Mouse (Mus musculus) heart, embryonic 14.5 days (tissue): ENCODE data around the gene Atg7. TPM values are rescaled to one million over a fixed set of nuclear protein-coding genes. Genes with fewer than 3 reads are reported as not detected.

Experiments used
- ATAC-seq: fragments of 200-750 bp; cut with Nextera tagmentation; 2 replicates; pipeline ENCODE4 v1.8.0; 2017; ENCODE audit warnings: low read depth, moderate TSS enrichment; ENCODE audit not compliant: insufficient number of reproducible peaks, insufficient read depth, low FRiP score
- H3K27ac ChIP-seq, 2 experiments: fragments of 200-500 bp in 1 of 2; fragments of 300-500 bp in 1 of 2; sonication (generic) in 1 of 2; replicated peaks in 1 of 2; 2 replicates each; pipeline ENCODE4 v1.5.1; 2012 to 2014; ENCODE audit warnings: low read depth in 2 of 2, low read length in 2 of 2, control low read depth in 1 of 2, mild to moderate bottlenecking in 1 of 2, mixed read lengths in 1 of 2; ENCODE audit not compliant: control insufficient read depth in 1 of 2, insufficient read depth in 1 of 2
- H3K27me3 ChIP-seq: fragments of 300-500 bp; sonication (generic); 2 replicates; pipeline ENCODE4 v1.6.1; 2014; ENCODE audit warnings: mild to moderate bottlenecking, low read length, control low read depth; ENCODE audit not compliant: control insufficient read depth, insufficient read depth
- H3K36me3 ChIP-seq: fragments of 300-500 bp; sonication (generic); 2 replicates; pipeline ENCODE4 v1.6.1; 2014; ENCODE audit warnings: mild to moderate bottlenecking, control low read depth, low read length, mixed read lengths; ENCODE audit not compliant: control insufficient read depth, insufficient read depth
- H3K4me1 ChIP-seq, 2 experiments: fragments of 200-500 bp in 1 of 2; fragments of 300-500 bp in 1 of 2; sonication (generic) in 1 of 2; 2 replicates each; pipeline ENCODE4 v1.6.1; 2012 to 2014; ENCODE audit warnings: low read length in 2 of 2, control low read depth in 1 of 2, mixed read lengths in 1 of 2; ENCODE audit not compliant: control insufficient read depth in 2 of 2, insufficient read depth in 2 of 2
- H3K4me2 ChIP-seq: fragments of 300-500 bp; sonication (generic); 2 replicates; pipeline ENCODE4 v1.6.1; 2014; ENCODE audit warnings: mild to moderate bottlenecking, low read length
- H3K4me3 ChIP-seq, 2 experiments: fragments of 200-500 bp in 1 of 2; fragments of 300-500 bp in 1 of 2; sonication (generic) in 1 of 2; 2 replicates each; pipeline ENCODE4 v1.5.1; 2012 to 2014; ENCODE audit warnings: low read length in 2 of 2, mild to moderate bottlenecking in 2 of 2, control low read depth in 1 of 2, low read depth in 1 of 2, moderate library complexity in 1 of 2; ENCODE audit not compliant: control insufficient read depth in 1 of 2, insufficient read depth in 1 of 2
- H3K9ac ChIP-seq: fragments of 300-500 bp; sonication (generic); 2 replicates; pipeline ENCODE4 v1.6.1; 2014; ENCODE audit warnings: mild to moderate bottlenecking, low read length
- H3K9me3 ChIP-seq: fragments of 300-500 bp; sonication (generic); 2 replicates; pipeline ENCODE4 v1.6.1; 2016; ENCODE audit warnings: low read length, control low read depth; ENCODE audit not compliant: control insufficient read depth
- WGBS: fragments of 180-500 bp; shearing (Covaris S2); extraction: QIAGEN DNeasy Blood & Tissue Kit; methylation state at CpG from one replicate; pipeline ENCODE4 v1.1.7; 2014; 5-methylcytosine and 5-hydroxymethylcytosine counted together
- polyA plus RNA-seq: library from polyadenylated mRNA; unstranded; fragments of >200 nt; fragmentation: Nextera tagmentation; extraction: Ambion mirVana; gene quantifications from 2 replicates; pipeline ENCODE4 v1.2.1, GENCODE M21; 2014

Atg7 gene
- polyA plus RNA-seq, 1 experiment from 2014 or later = 18.1 TPM

- Histone ChIP-seq H3K27ac (no peak overlapping the region), H3K9me3 (no peaks in the 10 kb centered on the region), H3K27me3 (no peaks in the 10 kb centered on the region), H3K4me2 (no peak overlapping the region), H3K4me3 (no peak overlapping the region), H3K9ac (peak overlapping the region; percentile 4; the same call in 1 of the 2 replicates), H3K4me1 (peaks cover 32 to 50% of the 10 kb centered on the region in 2 experiments), H3K36me3 (peaks cover 56% of the 10 kb centered on the region)
- 93% methylated on average over 5 of the region's 5 CpGs for WGBS
- no peak for ATAC-seq
These were observed 220.6 kb downstream of the Atg7 start for GRCm38 (mm10) chr6:114863501-114863900.

GRCm38 (mm10) chr6:114864421-114864820, 221.5 kb downstream of the Atg7 start:
- no peak overlapping the region for H3K4me2 ChIP-seq
- H3K4me3 ChIP-seq = no peak overlapping the region
- ATAC-seq = no peak
- no peak overlapping the region for H3K9ac ChIP-seq
- WGBS = 89% methylated on average over 8 of the region's 8 CpGs
- no peaks in the 10 kb centered on the region for H3K9me3 ChIP-seq
- H3K27me3 ChIP-seq = no peaks in the 10 kb centered on the region
- H3K36me3 ChIP-seq = peaks cover 46% of the 10 kb centered on the region
- peaks cover 34 to 56% of the 10 kb centered on the region in 2 experiments for H3K4me1 ChIP-seq
- H3K27ac ChIP-seq = no peak overlapping the region

- no peak overlapping the region for H3K9ac ChIP-seq
- no peak overlapping the region for H3K4me2 ChIP-seq
- H3K27ac ChIP-seq = peak overlapping the region; percentile 49 to 56
- 50% methylated on average over 3 of the region's 3 CpGs for WGBS
- no peak for ATAC-seq
- H3K9me3 ChIP-seq = no peaks in the 10 kb centered on the region
- peaks cover 36% of the 10 kb centered on the region for H3K36me3 ChIP-seq
- no peaks in the 10 kb centered on the region for H3K27me3 ChIP-seq
- H3K4me1 ChIP-seq = peaks cover 36 to 62% of the 10 kb centered on the region in 2 experiments
- no peak overlapping the region for H3K4me3 ChIP-seq
These were observed 223.2 kb downstream of the Atg7 start for GRCm38 (mm10) chr6:114866078-114866477.

- Histone ChIP-seq H3K4me1 (peaks cover 31 to 57% of the 10 kb centered on the region in 2 experiments), H3K9me3 (no peaks in the 10 kb centered on the region), H3K27ac (peak overlapping the region; percentile 49 to 62), H3K9ac (no peak overlapping the region), H3K4me3 (no peak overlapping the region), H3K27me3 (no peaks in the 10 kb centered on the region), H3K36me3 (peaks cover 36% of the 10 kb centered on the region), H3K4me2 (no peak overlapping the region)
- ATAC-seq = no peak
- 67% methylated on average over 4 of the region's 4 CpGs for WGBS
These were observed 223.7 kb downstream of the Atg7 start for GRCm38 (mm10) chr6:114866619-114867018.

GRCm38 (mm10) chr6:114868656-114869055, 225.8 kb downstream of the Atg7 start:
- H3K27ac ChIP-seq = no peak overlapping the region
- no peaks in the 10 kb centered on the region for H3K9me3 ChIP-seq
- H3K36me3 ChIP-seq = peaks cover 16% of the 10 kb centered on the region
- H3K4me2 ChIP-seq = no peak overlapping the region
- 84% methylated on average over 7 of the region's 7 CpGs for WGBS
- H3K27me3 ChIP-seq = no peaks in the 10 kb centered on the region
- H3K9ac ChIP-seq = no peak overlapping the region
- peaks cover 34 to 61% of the 10 kb centered on the region in 2 experiments for H3K4me1 ChIP-seq
- ATAC-seq = 0 out of 2 replicates have a peak, but pooled peaks have one; percentile 15
- H3K4me3 ChIP-seq = no peak overlapping the region

- Histone ChIP-seq H3K9me3 (no peaks in the 10 kb centered on the region), H3K4me2 (no peak overlapping the region), H3K4me3 (no peak overlapping the region), H3K27me3 (no peaks in the 10 kb centered on the region), H3K9ac (no peak overlapping the region), H3K36me3 (peaks cover 11% of the 10 kb centered on the region), H3K27ac (0 out of 4 replicates have a peak overlapping the region, but pooled peaks of 1 of the 2 experiments have one; percentile 11), H3K4me1 (peaks cover 44 to 70% of the 10 kb centered on the region in 2 experiments)
- WGBS = 68% methylated on average over 6 of the region's 6 CpGs
- no peak for ATAC-seq
These were observed 226.7 kb downstream of the Atg7 start for GRCm38 (mm10) chr6:114869501-114870076.

GRCm38 (mm10) chr6:114871010-114871660, 228.2 kb downstream of the Atg7 start:
- H3K4me3 ChIP-seq = no peak overlapping the region
- H3K4me1 ChIP-seq = peaks cover 48 to 76% of the 10 kb centered on the region in 2 experiments
- H3K27me3 ChIP-seq = no peaks in the 10 kb centered on the region
- no peak overlapping the region for H3K27ac ChIP-seq
- H3K4me2 ChIP-seq = no peak overlapping the region
- WGBS = 88% methylated on average over 14 of the region's 14 CpGs
- no peak for ATAC-seq
- no peaks in the 10 kb centered on the region for H3K9me3 ChIP-seq
- peaks cover 11% of the 10 kb centered on the region for H3K36me3 ChIP-seq
- H3K9ac ChIP-seq = no peak overlapping the region
